Mouse (Mus musculus) kidney, adult 2 months (tissue): Measurements from ENCODE around the gene Dnajc17. TPM values are rescaled to one million over a fixed set of nuclear protein-coding genes. Genes with fewer than 3 reads are reported as not detected.

Source experiments
- DNase-seq: peaks from one replicate; pipeline ENCODE4 v3.0.0; 2021
- H3K27ac ChIP-seq: fragments of 200-500 bp; 2 replicates; pipeline ENCODE4 v1.5.1; 2012; ENCODE audit warnings: low read depth, low read length, control low read depth, inconsistent platforms; ENCODE audit not compliant: insufficient read depth
- H3K27me3 ChIP-seq: fragments of 200-500 bp; replicated peaks from 2 replicates; pipeline ENCODE4 v1.6.1; 2012; ENCODE audit warnings: mild to moderate bottlenecking, moderate library complexity, low read length, inconsistent platforms; ENCODE audit not compliant: control insufficient read depth, insufficient read depth
- H3K36me3 ChIP-seq: fragments of 200-500 bp; 2 replicates; pipeline ENCODE4 v1.6.1; 2012; ENCODE audit warnings: mild to moderate bottlenecking, moderate library complexity, low read length, inconsistent platforms; ENCODE audit not compliant: control insufficient read depth, insufficient read depth
- H3K4me1 ChIP-seq: fragments of 200-500 bp; 2 replicates; pipeline ENCODE4 v1.6.1; 2011; ENCODE audit warnings: low read length; ENCODE audit not compliant: control insufficient read depth, insufficient read depth
- H3K4me3 ChIP-seq: fragments of 200-500 bp; 2 replicates; pipeline ENCODE4 v1.5.1; 2011; ENCODE audit warnings: mild to moderate bottlenecking, low read depth, low read length, control low read depth; ENCODE audit not compliant: insufficient read depth
- CTCF ChIP-seq: fragments of 200-500 bp; conservative IDR thresholded peaks from 2 replicates; pipeline ENCODE4 v1.5.1; 2011; ENCODE audit warnings: low read depth, mild to moderate bottlenecking, control low read depth, low read length, moderate library complexity, mixed read lengths; ENCODE audit not compliant: insufficient read depth, insufficient read length
- POLR2A ChIP-seq: fragments of 200-500 bp; IDR thresholded peaks from one replicate; pipeline ENCODE4 v1.6.1; 2011; ENCODE audit warnings: low read depth, low read length, control low read depth
- WGBS: fragments of 180-500 bp; shearing (Covaris S2); methylation state at CpG from one replicate; pipeline ENCODE4 v1.1.7; 2018; 5-methylcytosine and 5-hydroxymethylcytosine counted together
- polyA plus RNA-seq: library from polyadenylated mRNA; depleted of rRNA; stranded (reverse); fragments of >200 nt; gene quantifications from 2 replicates; pipeline ENCODE4 v1.2.3, GENCODE M21; 2012

The Dnajc17 gene
- polyA plus RNA-seq, 1 experiment = 4.6 TPM

- Histone ChIP-seq H3K36me3 (no peaks in the 10 kb centered on the region; the same call in 1 of the 2 replicates), H3K4me3 (no peak overlapping the region), H3K27ac (no peak overlapping the region), H3K27me3 (no peaks in the 10 kb centered on the region), H3K4me1 (no peaks in the 10 kb centered on the region)
- TF ChIP-seq POLR2A (no peak), CTCF (peak; percentile 14; the same call in 1 of the 2 replicates)
- DNase-seq = peak; percentile 56
- WGBS = 47% methylated on average over 3 of the region's 3 CpGs
These were observed 31.8 kb downstream of the Dnajc17 start for GRCm38 (mm10) chr2:119176761-119177160.

GRCm38 (mm10) chr2:119175614-119176013 is 33.0 kb downstream of the Dnajc17 start:
- Histone ChIP-seq H3K27ac (0 out of 2 replicates have a peak overlapping the region, but pooled peaks have one; percentile 26), H3K36me3 (no peaks in the 10 kb centered on the region; the same call in 1 of the 2 replicates), H3K27me3 (no peaks in the 10 kb centered on the region), H3K4me1 (no peaks in the 10 kb centered on the region), H3K4me3 (no peak overlapping the region)
- WGBS = 70% methylated on average over 6 of the region's 6 CpGs
- peak; percentile 54 for DNase-seq
- TF ChIP-seq POLR2A (no peak), CTCF (no peak)

DNA sequence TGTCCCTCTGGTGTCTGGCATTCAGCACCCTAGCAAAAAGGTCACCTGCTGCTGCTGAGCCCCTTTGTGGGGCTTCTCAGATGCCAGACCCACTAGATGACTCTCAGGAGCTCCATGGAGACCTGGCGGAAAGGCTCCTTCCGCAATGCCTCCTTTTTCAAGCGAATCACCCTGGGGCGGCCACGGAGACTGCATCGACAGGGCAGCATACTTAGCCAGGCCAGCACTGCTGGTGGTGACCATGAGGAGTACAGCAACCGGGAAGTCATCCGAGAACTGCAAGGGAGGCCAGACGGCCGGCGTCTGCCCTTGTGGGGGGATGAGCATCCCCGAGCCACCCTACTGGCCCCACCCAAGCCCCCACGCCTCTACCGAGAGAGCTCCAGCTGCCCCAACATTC is 33.7 kb downstream of the Dnajc17 start:
- no peaks in the 10 kb centered on the region for H3K27me3 ChIP-seq
- H3K4me3 ChIP-seq = no peak overlapping the region
- H3K4me1 ChIP-seq = no peaks in the 10 kb centered on the region
- TF ChIP-seq CTCF (no peak), POLR2A (no peak)
- H3K36me3 ChIP-seq = no peaks in the 10 kb centered on the region
- no peak for DNase-seq
- H3K27ac ChIP-seq = no peak overlapping the region
- 74% methylated on average over 14 of the region's 14 CpGs for WGBS

DNA sequence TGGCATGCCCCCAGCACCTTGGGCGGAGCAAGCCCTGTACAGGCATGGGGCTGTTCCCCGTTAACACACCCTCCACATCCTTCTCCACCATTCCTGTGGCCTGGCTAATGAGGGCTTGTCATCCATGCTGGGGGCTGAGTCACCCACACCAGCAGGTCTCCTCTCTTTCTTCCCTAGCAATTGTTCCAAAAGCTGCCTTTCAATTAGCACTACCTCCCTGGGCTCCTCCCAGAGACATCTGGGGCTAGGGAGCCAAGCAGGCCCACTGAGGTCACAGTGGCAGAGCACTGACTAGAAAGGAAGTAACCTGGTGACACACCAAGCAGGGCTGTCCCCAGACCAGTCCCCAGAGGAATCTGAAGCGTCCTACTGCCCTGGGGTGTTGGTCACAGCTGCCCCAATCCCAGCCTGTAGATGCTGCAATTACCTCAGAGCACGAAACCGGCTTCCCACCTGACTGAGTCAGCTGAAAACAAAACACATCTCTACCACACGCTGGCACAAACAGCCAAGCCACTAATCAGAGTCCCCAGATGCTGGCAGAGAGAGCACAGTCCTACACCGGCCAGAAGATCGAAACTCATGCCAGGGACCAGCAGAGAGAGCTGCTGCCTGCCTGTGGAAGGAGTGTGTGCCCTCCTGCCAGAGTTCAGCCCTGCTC is 34.5 kb downstream of the Dnajc17 start, which contains the start of gene Gm14137:
Gm14137 (plus strand) TSS at position 519 of the 661 bp plus-strand sequence.
- H3K4me1 ChIP-seq = no peaks in the 10 kb centered on the region
- 0 out of 2 replicates have a peak within 1 kb of the TSS, but pooled peaks have one; percentile 26 for H3K27ac ChIP-seq
- H3K4me3 ChIP-seq = no peak within 1 kb of the TSS
- no peaks in the 10 kb centered on the region for H3K36me3 ChIP-seq
- 60% methylated on average over 8 of the region's 8 CpGs for WGBS
- DNase-seq = no peak
- H3K27me3 ChIP-seq = no peaks in the 10 kb centered on the region
- no peak for TF ChIP-seq POLR2A
- no peak for TF ChIP-seq CTCF

DNA sequence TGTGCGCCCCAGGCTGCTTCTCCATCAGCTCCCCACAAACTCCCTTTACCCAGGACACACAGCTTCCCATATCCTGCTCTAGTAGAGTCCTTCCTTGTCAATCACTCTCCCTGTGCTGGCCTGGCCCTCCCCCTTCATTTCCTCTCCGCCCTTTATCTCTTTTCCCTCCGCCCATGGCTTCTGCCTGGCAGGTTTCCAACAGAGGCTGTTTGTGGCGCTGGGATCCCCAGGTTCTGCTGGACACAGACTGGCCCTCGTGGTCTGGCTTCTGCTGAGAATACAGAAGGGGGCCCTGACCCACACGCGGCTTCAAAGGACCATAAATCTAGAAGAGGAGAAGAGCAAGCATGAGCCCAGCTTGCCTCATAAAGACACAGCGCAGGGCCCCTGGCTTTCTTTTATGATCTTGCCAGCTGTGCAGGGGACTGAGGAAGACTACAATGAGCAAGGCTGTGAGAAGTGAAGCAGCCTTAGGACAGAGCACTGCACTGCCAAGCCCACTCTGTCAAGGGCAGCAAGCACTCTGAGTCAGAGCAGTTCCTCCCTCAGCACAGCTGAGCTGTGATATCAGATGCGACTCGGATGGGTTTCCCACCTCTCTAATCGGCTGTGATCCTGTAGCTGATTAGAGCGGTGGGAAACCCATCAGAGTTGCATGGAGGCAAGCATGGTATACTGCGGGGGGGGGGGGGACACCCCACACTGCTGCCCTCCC is 35.6 kb downstream of the Dnajc17 start:
- Histone ChIP-seq H3K27me3 (no peaks in the 10 kb centered on the region), H3K36me3 (no peaks in the 10 kb centered on the region), H3K4me3 (no peak overlapping the region), H3K4me1 (no peaks in the 10 kb centered on the region), H3K27ac (no peak overlapping the region)
- peak; percentile 85 for DNase-seq
- WGBS = 32% methylated on average over 13 of the region's 13 CpGs
- no peak for TF ChIP-seq CTCF
- no peak for TF ChIP-seq POLR2A

- DNase-seq = no peak
- Histone ChIP-seq H3K27me3 (no peaks in the 10 kb centered on the region), H3K4me3 (no peak overlapping the region), H3K36me3 (no peaks in the 10 kb centered on the region), H3K4me1 (no peaks in the 10 kb centered on the region), H3K27ac (no peak overlapping the region)
- TF ChIP-seq CTCF = no peak
- 89% methylated on average over 7 of the region's 7 CpGs for WGBS
These were observed 36.1 kb downstream of the Dnajc17 start for GRCm38 (mm10) chr2:119172446-119172845.

GRCm38 (mm10) chr2:119171574-119171973 is 37.0 kb downstream of the Dnajc17 start:
- no peak for TF ChIP-seq POLR2A
- TF ChIP-seq CTCF = no peak
- WGBS = 73% methylated on average over 8 of the region's 8 CpGs
- no peaks in the 10 kb centered on the region for H3K27me3 ChIP-seq
- H3K27ac ChIP-seq = no peak overlapping the region
- H3K36me3 ChIP-seq = no peaks in the 10 kb centered on the region
- no peaks in the 10 kb centered on the region for H3K4me1 ChIP-seq
- H3K4me3 ChIP-seq = no peak overlapping the region
- no peak for DNase-seq
